Mouse (Mus musculus) cortical plate, adult 2 months (tissue): Measurements from ENCODE around the gene Pitpnm1. TPM values are rescaled to one million over a fixed set of nuclear protein-coding genes. Genes with fewer than 3 reads are reported as not detected.

Experiments used
- H3K27ac ChIP-seq: fragments of 200-500 bp; 2 replicates; pipeline ENCODE4 v1.5.1; 2012; ENCODE audit warnings: low read length, control low read depth, inconsistent platforms; ENCODE audit not compliant: insufficient read depth
- H3K4me1 ChIP-seq: fragments of 200-500 bp; 2 replicates; pipeline ENCODE4 v1.6.1; 2011; ENCODE audit warnings: low read length; ENCODE audit not compliant: control insufficient read depth, insufficient read depth
- H3K4me3 ChIP-seq: fragments of 200-500 bp; 2 replicates; pipeline ENCODE4 v1.5.1; 2011; ENCODE audit warnings: mild to moderate bottlenecking, low read length, control low read depth; ENCODE audit not compliant: insufficient read depth
- CTCF ChIP-seq: fragments of 200-500 bp; IDR thresholded peaks from 2 replicates; pipeline ENCODE4 v1.5.1; 2011; ENCODE audit warnings: mild to moderate bottlenecking, control low read depth, low read length; ENCODE audit not compliant: insufficient read depth; ENCODE audit errors: extremely low read depth
- POLR2A ChIP-seq: fragments of 200-500 bp; IDR thresholded peaks from 2 replicates; pipeline ENCODE4 v1.6.1; 2011; ENCODE audit warnings: mild to moderate bottlenecking, low read length, control low read depth; ENCODE audit not compliant: insufficient read depth; ENCODE audit errors: extremely low read depth
- polyA plus RNA-seq: library from polyadenylated mRNA; depleted of rRNA; stranded (reverse); fragments of >200 nt; gene quantifications from 2 replicates; pipeline ENCODE4 v1.2.3, GENCODE M21; 2012

The Pitpnm1 gene
- polyA plus RNA-seq, 1 experiment, result 293 TPM

DNA sequence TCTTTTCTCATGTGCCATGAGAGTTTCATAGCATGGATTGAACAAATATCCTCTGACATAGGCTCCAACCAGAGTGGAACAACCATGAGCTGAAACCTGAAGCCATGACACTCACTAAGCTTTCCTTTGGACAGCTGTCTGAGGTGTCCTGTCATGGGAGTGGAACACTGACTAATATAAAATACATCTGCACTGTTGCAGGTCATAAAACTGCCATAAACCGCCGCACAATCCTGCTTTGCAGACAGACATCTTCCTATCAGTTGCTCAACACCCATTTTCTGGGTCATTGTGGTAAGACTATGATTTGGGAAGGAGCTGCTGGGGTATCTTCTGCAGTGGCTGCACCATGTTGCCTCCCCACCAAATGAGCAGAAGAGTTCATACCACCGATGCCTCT is 7.0 kb upstream of the Pitpnm1 start:
- Histone ChIP-seq H3K27ac (no peak overlapping the region), H3K4me1 (no peaks in the 10 kb centered on the region), H3K4me3 (no peak overlapping the region)
- TF ChIP-seq POLR2A, result no peak
- TF ChIP-seq CTCF, result no peak

DNA sequence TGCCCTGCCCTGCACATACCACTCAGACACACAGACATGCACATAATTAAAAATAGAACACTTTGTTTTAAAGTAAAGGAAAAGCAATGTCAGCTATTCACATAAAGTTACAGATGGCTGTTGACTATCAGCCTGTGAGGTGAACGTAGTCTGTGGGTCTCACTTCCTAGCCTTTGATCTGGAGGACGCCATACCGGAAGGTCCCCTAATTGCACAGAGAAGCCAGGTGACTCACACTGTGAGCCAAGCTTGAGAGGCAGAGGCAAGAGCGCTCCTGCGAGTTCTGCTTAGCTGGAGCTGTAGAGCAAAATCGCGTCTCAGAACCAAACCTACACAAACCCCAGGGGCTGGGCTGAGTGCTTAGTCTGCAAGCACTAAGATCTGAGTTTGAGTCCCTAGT is 6.0 kb upstream of the Pitpnm1 start:
- TF ChIP-seq POLR2A, result no peak
- no peak for TF ChIP-seq CTCF

DNA sequence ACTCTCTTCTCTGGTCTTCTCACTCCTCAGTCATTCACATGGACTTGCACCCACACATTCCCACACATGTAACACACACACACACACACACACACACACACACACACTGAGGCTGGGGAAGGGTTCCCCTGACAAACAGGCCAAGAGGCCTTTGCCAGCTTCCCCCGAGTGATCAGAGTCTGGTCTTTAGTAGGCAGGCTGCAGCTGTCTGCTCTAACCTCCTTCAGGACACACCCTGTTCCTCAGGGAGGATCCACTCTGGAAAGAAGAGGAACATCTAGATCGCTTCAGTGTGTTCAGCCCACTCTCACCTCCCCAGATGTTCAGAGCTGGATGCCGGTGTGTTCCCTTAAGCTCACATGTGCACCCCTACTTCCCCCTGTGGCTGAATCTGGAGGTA is 5.5 kb upstream of the Pitpnm1 start:
- Histone ChIP-seq H3K4me3 (no peak overlapping the region), H3K4me1 (no peaks in the 10 kb centered on the region), H3K27ac (no peak overlapping the region)
- TF ChIP-seq POLR2A (no peak), CTCF (no peak)

More for the DNA sequence above, 6.0 kb upstream of the Pitpnm1 start:
- H3K4me3 ChIP-seq, result no peak overlapping the region
- H3K4me1 ChIP-seq, result no peaks in the 10 kb centered on the region
- no peak overlapping the region for H3K27ac ChIP-seq

DNA sequence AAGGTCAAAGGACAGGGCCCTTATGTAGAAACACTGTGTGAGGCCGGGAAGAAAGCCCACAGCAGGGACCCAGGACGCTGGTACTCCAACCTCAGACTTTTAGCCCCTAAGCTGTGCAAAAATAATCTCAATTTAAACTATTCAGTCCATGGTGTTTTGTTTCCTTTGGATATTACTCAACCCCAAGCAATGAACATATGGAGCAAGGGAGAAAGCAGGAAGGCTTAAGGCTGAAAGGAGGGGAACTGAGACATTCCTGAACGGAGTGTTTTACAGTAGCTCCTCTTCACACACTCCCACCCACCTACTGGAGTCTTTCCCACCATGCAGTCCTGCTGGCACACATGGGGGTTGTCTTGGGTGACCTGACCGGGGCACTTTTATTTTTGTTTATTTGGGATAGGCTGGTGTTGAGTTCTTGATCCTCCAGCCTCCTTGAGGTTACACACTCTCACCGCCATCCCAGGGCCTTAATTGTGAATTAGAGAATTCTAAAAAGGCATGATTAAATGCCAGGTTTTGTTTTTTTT is 5.0 kb upstream of the Pitpnm1 start:
- no peak for TF ChIP-seq POLR2A
- TF ChIP-seq CTCF, result no peak
- Histone ChIP-seq H3K27ac (no peak overlapping the region), H3K4me1 (no peaks in the 10 kb centered on the region), H3K4me3 (no peak overlapping the region)

GRCm38 (mm10) chr19:4095802-4096201 is 4.0 kb upstream of the Pitpnm1 start:
- Histone ChIP-seq H3K27ac (no peak overlapping the region), H3K4me3 (no peak overlapping the region), H3K4me1 (no peaks in the 10 kb centered on the region)
- TF ChIP-seq CTCF, result no peak
- TF ChIP-seq POLR2A, result no peak

DNA sequence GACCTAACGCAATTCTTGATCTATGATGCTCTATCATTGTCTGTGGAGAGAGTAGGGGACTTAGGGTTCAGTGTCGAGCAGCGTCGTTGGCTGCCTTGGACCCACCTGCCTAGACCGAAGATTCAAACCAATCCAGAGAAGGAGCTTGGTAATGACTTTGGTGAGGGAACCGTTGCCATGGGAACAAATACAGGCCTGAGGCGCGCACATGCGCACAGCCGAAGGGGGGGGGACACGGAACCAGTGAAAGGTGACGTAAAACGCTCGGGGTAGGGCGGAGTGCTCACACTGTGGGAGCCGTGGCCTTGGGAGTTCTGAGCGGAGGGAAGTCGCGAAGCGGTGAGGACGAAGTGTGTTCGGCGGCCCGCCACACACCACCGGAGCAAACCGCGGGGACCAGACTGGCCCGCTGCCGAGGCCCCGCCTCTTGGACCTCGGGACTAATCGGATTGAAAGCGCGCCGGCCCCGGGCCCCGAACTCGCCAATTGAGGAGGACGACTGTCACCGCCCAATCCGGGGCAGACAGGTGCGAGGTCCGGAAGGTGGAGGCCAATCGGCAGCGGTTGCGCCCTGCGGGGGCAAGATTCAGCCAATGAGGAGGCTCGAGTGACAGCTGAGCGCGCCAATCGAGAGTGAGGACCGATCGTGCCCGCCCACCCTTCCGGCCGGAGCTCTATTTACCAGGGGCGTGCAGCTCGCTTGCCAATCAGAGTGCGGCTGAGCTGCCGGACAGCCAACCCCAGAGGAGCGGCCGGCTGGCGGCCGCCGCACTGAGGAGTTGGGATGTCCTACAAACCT is 3.0 kb upstream of the Pitpnm1 start, which contains the start of gene Cdk2ap2:
Gene Cdk2ap2 (plus strand): TSS at position 541 of the 799 bp plus-strand sequence.
- peak within 1 kb of the TSS; percentile 52 for H3K4me3 ChIP-seq
- TF ChIP-seq CTCF (no peak), POLR2A (peak; percentile 86)
- no peaks in the 10 kb centered on the region for H3K4me1 ChIP-seq
- peak within 1 kb of the TSS; percentile 79 for H3K27ac ChIP-seq

DNA sequence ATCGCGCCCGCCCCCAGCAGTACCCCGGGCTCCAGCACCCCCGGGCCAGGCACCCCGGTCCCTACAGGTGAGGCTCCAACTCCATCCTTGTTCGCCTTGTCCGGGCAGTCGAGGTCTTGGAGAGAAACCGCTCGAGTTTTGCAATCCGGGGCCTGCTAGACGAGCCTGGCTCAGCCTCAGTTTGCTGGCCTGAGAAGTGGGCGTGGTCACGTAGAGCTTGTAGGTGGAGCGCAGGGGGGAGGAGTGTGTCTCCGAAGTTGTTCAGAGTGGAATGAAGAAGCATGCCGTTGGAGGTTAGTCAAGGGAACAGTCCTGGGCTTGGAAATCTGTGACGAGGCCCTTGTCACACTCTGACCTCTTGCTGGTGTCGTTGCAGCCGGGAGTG is 2.4 kb upstream of the Pitpnm1 start:
- peak overlapping the region; percentile 52 for H3K4me3 ChIP-seq
- H3K27ac ChIP-seq, result no peak overlapping the region
- H3K4me1 ChIP-seq, result no peaks in the 10 kb centered on the region
- no peak for TF ChIP-seq CTCF
- no peak for TF ChIP-seq POLR2A

DNA sequence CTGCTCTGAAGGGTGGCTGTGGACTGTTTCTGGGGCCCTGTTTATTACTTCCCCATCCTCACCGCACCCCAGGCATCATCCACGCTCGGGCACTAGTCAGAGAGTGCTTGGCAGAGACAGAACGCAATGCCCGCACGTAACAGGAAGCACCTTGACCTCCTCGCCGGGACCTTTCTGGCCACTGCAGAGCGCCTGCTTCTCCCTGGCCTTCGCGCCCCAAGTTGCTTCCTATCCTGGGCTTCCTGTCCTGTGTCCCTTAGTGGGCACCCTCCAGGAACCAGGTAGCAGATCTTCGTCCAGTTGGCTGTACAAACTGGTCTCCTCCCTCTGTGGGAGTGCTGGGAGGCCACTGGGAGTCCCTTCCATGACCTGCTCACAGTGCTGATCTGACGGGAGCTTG is 1.4 kb upstream of the Pitpnm1 start:
- no peak overlapping the region for H3K27ac ChIP-seq
- H3K4me3 ChIP-seq, result no peak overlapping the region
- TF ChIP-seq POLR2A (no peak), CTCF (no peak)
- H3K4me1 ChIP-seq, result no peaks in the 10 kb centered on the region

- TF ChIP-seq CTCF, result peak; percentile 86
- TF ChIP-seq POLR2A, result no peak; the same call in 1 of the 2 replicates
- Histone ChIP-seq H3K27ac (no peak overlapping the region), H3K4me1 (no peaks in the 10 kb centered on the region), H3K4me3 (no peak overlapping the region; the same call in 1 of the 2 replicates)
Observed at GRCm38 (mm10) chr19:4099056-4099455, 742 bp upstream of the Pitpnm1 start.

- TF ChIP-seq CTCF, result no peak
- peak; percentile 46; the same call in 1 of the 2 replicates for TF ChIP-seq POLR2A
- Histone ChIP-seq H3K27ac (peak overlapping the region; percentile 87), H3K4me1 (no peaks in the 10 kb centered on the region), H3K4me3 (peak overlapping the region; percentile 95)
Observed at GRCm38 (mm10) chr19:4100718-4101261, 992 bp downstream of the Pitpnm1 start.
